In the genomic region with DNA sequence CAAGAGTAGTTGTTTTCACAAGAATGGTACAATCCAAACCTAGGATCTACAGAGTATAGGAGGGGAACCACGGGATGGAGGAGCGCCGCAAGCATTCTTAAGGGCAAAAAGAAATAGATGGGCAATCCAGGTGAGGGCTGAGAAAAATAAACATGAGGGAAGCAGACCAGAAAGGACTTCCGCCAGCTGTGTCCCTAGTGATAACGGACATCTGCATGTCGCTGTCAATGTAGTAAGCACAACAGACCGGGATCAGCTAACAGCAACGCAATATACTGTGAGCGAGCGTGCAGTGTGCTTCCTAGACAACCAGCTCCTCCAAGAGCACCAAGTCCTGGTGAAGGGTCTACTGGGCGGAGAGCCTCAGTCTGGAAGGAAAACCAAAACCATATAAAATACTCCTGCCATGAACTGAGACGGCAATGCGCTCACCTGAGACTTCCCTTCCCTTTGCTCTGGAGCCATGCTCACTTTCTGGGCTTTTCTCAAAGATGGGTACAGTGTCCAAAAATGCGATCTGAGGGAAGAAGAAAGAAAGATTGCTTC, we compare ENCODE assay signal across 8 mouse cellular contexts. TPM values are rescaled to one million over a fixed set of nuclear protein-coding genes. Genes with fewer than 3 reads are reported as not detected.
DNase-seq lines count a peak whose midpoint lies in the region; ATAC-seq and TF ChIP-seq lines count a peak whose summit lies in the region.

No protein-coding gene starts in this region.

- TF ChIP-seq CTCF in gastrocnemius, adult 2 months (IDR thresholded peaks at IDR 0.05) = no peak
- no peak for TF ChIP-seq CTCF in liver, postnatal 0 days (IDR thresholded peaks at IDR 0.05; ENCODE audit: low read depth)

- DNase-seq in gastrocnemius, adult 2 months = no peak
- DNase-seq in gastrocnemius, postnatal 10 days = no peak
- DNase-seq in ES-E14 (ENCODE audit: low read depth, low spot score) = no peak
- DNase-seq in liver, postnatal 0 days = no peak
- DNase-seq in T-cell, adult 2 months (ENCODE audit: low spot score) = no peak
- no peak for DNase-seq in spleen, postnatal 4 days (ENCODE audit: low spot score in 2 of 2)

- no peaks in the 10 kb centered on the region for H3K9me3 ChIP-seq in ES-E14 (ENCODE audit: control insufficient read depth, insufficient read depth, low read depth, low read length)
- H3K9me3 ChIP-seq in heart, embryonic 14.5 days (ENCODE audit: control insufficient read depth, low read length) = no peaks in the 10 kb centered on the region
- no peaks in the 10 kb centered on the region for H3K9me3 ChIP-seq in liver, postnatal 0 days (ENCODE audit: low read length)

- no peaks in the 10 kb centered on the region for H3K36me3 ChIP-seq in ES-E14 (ENCODE audit: control insufficient read depth, insufficient read depth, low read length, poor library complexity, severe bottlenecking)
- no peaks in the 10 kb centered on the region for H3K36me3 ChIP-seq in heart, embryonic 14.5 days (ENCODE audit: control insufficient read depth, insufficient read depth, low read length)
- no peaks in the 10 kb centered on the region for H3K36me3 ChIP-seq in liver, postnatal 0 days (replicated peaks; ENCODE audit: insufficient read depth, low read length)

- peak overlapping the region; percentile 89 for H3K4me3 ChIP-seq in gastrocnemius, adult 2 months
- H3K4me3 ChIP-seq in ES-E14 (ENCODE audit: insufficient read depth in 1 of 2, low read depth in 1 of 2, low read length in 2 of 2, poor library complexity in 1 of 2, severe bottlenecking in 1 of 2) = peak overlapping the region; percentile 65 to 82; a peak in 3 of 4 replicates
- peak overlapping the region; percentile 80 to 86 for H3K4me3 ChIP-seq in heart, embryonic 14.5 days (ENCODE audit: control insufficient read depth in 1 of 2, insufficient read depth in 1 of 2, low read depth in 1 of 2, low read length in 2 of 2)
- H3K4me3 ChIP-seq in liver, postnatal 0 days (ENCODE audit: low read depth, low read length) = peak overlapping the region; percentile 63

- intact Hi-C loops in gastrocnemius, adult 2 months (cut with DNase I) = loop anchor here (1.0 to 5.0 kb wide), 2 partner anchors 103 to 129 kb away; a partner anchor contains a TSS

- 14% methylated on average over 14 of the region's 14 CpGs for WGBS in heart, embryonic 14.5 days
- WGBS in liver, postnatal 0 days (ENCODE audit: insufficient replicate concordance) = 10% methylated on average over 14 of the region's 14 CpGs

- peak overlapping the region; percentile 86; the same call in 1 of the 2 replicates for H3K27ac ChIP-seq in gastrocnemius, adult 2 months
- H3K27ac ChIP-seq in ES-E14 (ENCODE audit: insufficient read depth, low read depth, low read length, poor library complexity, severe bottlenecking) = no peak overlapping the region
- no peak overlapping the region for H3K27ac ChIP-seq in heart, embryonic 14.5 days (replicated peaks in 1 of 2; ENCODE audit: control insufficient read depth in 1 of 2, insufficient read depth in 1 of 2, low read depth in 2 of 2, low read length in 2 of 2)
- no peak overlapping the region for H3K27ac ChIP-seq in liver, postnatal 0 days (ENCODE audit: low read depth)

- TF ChIP-seq EP300 in liver, postnatal 0 days (IDR thresholded peaks at IDR 0.05; ENCODE audit: low read depth) = no peak

- in situ Hi-C loops in ES-E14 (cut with MboI; ENCODE audit: low sequenced_read_pairs in 2 of 2, unreplicated experiment in 2 of 2) = no loop called here

- H3K9ac ChIP-seq in ES-E14 (ENCODE audit: insufficient read depth, low read depth, low read length, poor library complexity, severe bottlenecking) = no peak overlapping the region
- H3K9ac ChIP-seq in heart, embryonic 14.5 days (ENCODE audit: low read length) = peak overlapping the region; percentile 84
- peak overlapping the region; percentile 59; the same call in 1 of the 2 replicates for H3K9ac ChIP-seq in liver, postnatal 0 days (replicated peaks)

- H3K4me1 ChIP-seq in ES-E14 (ENCODE audit: control insufficient read depth in 2 of 2, insufficient read depth in 2 of 2, low read length in 2 of 2, poor library complexity in 1 of 2) = peaks cover 0 to 4% of the 10 kb centered on the region in 2 experiments; a peak in 1 of 4 replicates
- H3K4me1 ChIP-seq in heart, embryonic 14.5 days (ENCODE audit: control insufficient read depth in 2 of 2, insufficient read depth in 2 of 2, low read length in 2 of 2) = peaks cover 5 to 9% of the 10 kb centered on the region in 2 experiments; a peak in 1 of 4 replicates
- 0 out of 2 replicates have a peak, but pooled peaks cover 4% of the 10 kb centered on the region for H3K4me1 ChIP-seq in liver, postnatal 0 days (ENCODE audit: insufficient read depth)

- H3K27me3 ChIP-seq in heart, embryonic 14.5 days (ENCODE audit: control insufficient read depth, insufficient read depth, low read length) = peaks cover 6% of the 10 kb centered on the region
- no peaks in the 10 kb centered on the region for H3K27me3 ChIP-seq in liver, postnatal 0 days (ENCODE audit: insufficient read depth, low read length)

- peak overlapping the region; percentile 98 for H3K4me2 ChIP-seq in heart, embryonic 14.5 days (ENCODE audit: low read length)
- H3K4me2 ChIP-seq in liver, postnatal 0 days (ENCODE audit: low read depth, low read length) = peak overlapping the region; percentile 92

- ATAC-seq in heart, embryonic 14.5 days (ENCODE audit: insufficient number of reproducible peaks, insufficient read depth, low FRiP score, low read depth) = no peak
- ATAC-seq in liver, postnatal 0 days = no peak
- no peak for ATAC-seq in monocyte, adult 5-6 weeks (replicated peaks; ENCODE audit: insufficient number of reproducible peaks, low FRiP score, low TSS enrichment, poor library complexity, severe bottlenecking)

TF ChIP-seq in ES-E14, 5 proteins besides CTCF, POLR2A, EP300 and RAD21:
- TF ChIP-seq MAFK (IDR thresholded peaks at IDR 0.05; ENCODE audit: insufficient read depth, low read depth, low read length) = no peak
- TF ChIP-seq HCFC1 (IDR thresholded peaks at IDR 0.05; ENCODE audit: borderline replicate concordance, insufficient read depth, low read length) = no peak
- no peak for TF ChIP-seq ZC3H11A (IDR thresholded peaks at IDR 0.05; ENCODE audit: borderline replicate concordance, low read depth, low read length)
- no peak for TF ChIP-seq CHD2 (IDR thresholded peaks at IDR 0.05; ENCODE audit: low read depth, low read length)

RNA-seq across cellular contexts. Expression of a gene that starts 0.9 kb away (rescaled TPM):
- 1 to 10 TPM; 1.9 to 2.4 TPM for total RNA-seq in gastrocnemius, adult 2 months (2021)
- 1 to 10 TPM in 1 of 2 experiments, under 1 TPM in 1; 0.87 to 2.6 TPM for total RNA-seq in gastrocnemius, postnatal 10 days (2021)
- total RNA-seq in ES-E14 (2012; rRNA removed) = 0.63 and 1.0 TPM in 2 replicates
- polyA plus RNA-seq in heart, embryonic 14.5 days (2014; fragmentation: Nextera tagmentation; extraction: Ambion mirVana) = 0.77 TPM in 2 replicates
- 0.33 and 0.36 TPM in 2 replicates for polyA plus RNA-seq in liver, postnatal 0 days (2015; fragmentation: Nextera tagmentation; extraction: Ambion mirVana)
- not detected in 3 replicates for total RNA-seq in monocyte, adult 5-6 weeks (2017)

RNA-seq across cellular contexts. Expression of a gene that starts 13.0 kb away (rescaled TPM):
- total RNA-seq in gastrocnemius, adult 2 months (2021) = not detected
- not detected for total RNA-seq in gastrocnemius, postnatal 10 days (2021)
- not detected in 2 replicates for total RNA-seq in ES-E14 (2012; rRNA removed)
- polyA plus RNA-seq in heart, embryonic 14.5 days (2014; fragmentation: Nextera tagmentation; extraction: Ambion mirVana) = not detected in 2 replicates
- not detected in 2 replicates for polyA plus RNA-seq in liver, postnatal 0 days (2015; fragmentation: Nextera tagmentation; extraction: Ambion mirVana)
- not detected in 3 replicates for total RNA-seq in monocyte, adult 5-6 weeks (2017)

RNA-seq across cellular contexts. Expression of a gene that starts 14.6 kb away (rescaled TPM):
- 1 to 10 TPM; 4.4 to 5.5 TPM for total RNA-seq in gastrocnemius, adult 2 months (2021)
- total RNA-seq in gastrocnemius, postnatal 10 days (2021) = 1 to 10 TPM; 2.3 to 3.1 TPM
- 6.1 and 6.3 TPM in 2 replicates for total RNA-seq in ES-E14 (2012; rRNA removed)
- polyA plus RNA-seq in heart, embryonic 14.5 days (2014; fragmentation: Nextera tagmentation; extraction: Ambion mirVana) = 7.0 and 7.8 TPM in 2 replicates
- polyA plus RNA-seq in liver, postnatal 0 days (2015; fragmentation: Nextera tagmentation; extraction: Ambion mirVana) = 1.3 and 1.5 TPM in 2 replicates
- total RNA-seq in monocyte, adult 5-6 weeks (2017) = 0.11 TPM in 1 of 3 replicates, not detected in the others

RNA-seq across cellular contexts. Expression of a gene that starts 23.0 kb away (rescaled TPM):
- not detected for total RNA-seq in gastrocnemius, adult 2 months (2021)
- total RNA-seq in gastrocnemius, postnatal 10 days (2021) = not detected
- not detected in 2 replicates for total RNA-seq in ES-E14 (2012; rRNA removed)
- polyA plus RNA-seq in heart, embryonic 14.5 days (2014; fragmentation: Nextera tagmentation; extraction: Ambion mirVana) = not detected in 2 replicates
- not detected in 2 replicates for polyA plus RNA-seq in liver, postnatal 0 days (2015; fragmentation: Nextera tagmentation; extraction: Ambion mirVana)
- not detected in 3 replicates for total RNA-seq in monocyte, adult 5-6 weeks (2017)

RNA-seq across cellular contexts. Expression of a gene that starts 35.8 kb away (rescaled TPM):
- total RNA-seq in gastrocnemius, adult 2 months (2021) = not detected
- not detected for total RNA-seq in gastrocnemius, postnatal 10 days (2021)
- total RNA-seq in ES-E14 (2012; rRNA removed) = not detected in 2 replicates
- polyA plus RNA-seq in heart, embryonic 14.5 days (2014; fragmentation: Nextera tagmentation; extraction: Ambion mirVana) = not detected in 2 replicates
- polyA plus RNA-seq in liver, postnatal 0 days (2015; fragmentation: Nextera tagmentation; extraction: Ambion mirVana) = not detected in 2 replicates
- 0.53 TPM in 1 of 3 replicates, not detected in the others for total RNA-seq in monocyte, adult 5-6 weeks (2017)
